Mouse (Mus musculus): ENCODE data around the gene Rngtt. TPM values are rescaled to one million over a fixed set of nuclear protein-coding genes. Genes with fewer than 3 reads are reported as not detected.
A peak's percentile ranks its signal among the peaks of the same experiment; 100 is the strongest.

Gene Rngtt
- total RNA-seq (2021) (10 to 100 TPM in 1 of 2 experiments, 1 to 10 TPM in 1; 8.9 to 10.9 TPM), polyA plus RNA-seq (2012; rRNA removed) (2.9 and 3.9 TPM in 2 replicates)
- long read RNA-seq, full-length matches to known transcripts: 11 of 14 reads
- long read RNA-seq, partial matches to known transcripts: 0 of 14 reads
- long read RNA-seq, other reads (novel, unspliced or antisense): 3 of 14 reads

DNA sequence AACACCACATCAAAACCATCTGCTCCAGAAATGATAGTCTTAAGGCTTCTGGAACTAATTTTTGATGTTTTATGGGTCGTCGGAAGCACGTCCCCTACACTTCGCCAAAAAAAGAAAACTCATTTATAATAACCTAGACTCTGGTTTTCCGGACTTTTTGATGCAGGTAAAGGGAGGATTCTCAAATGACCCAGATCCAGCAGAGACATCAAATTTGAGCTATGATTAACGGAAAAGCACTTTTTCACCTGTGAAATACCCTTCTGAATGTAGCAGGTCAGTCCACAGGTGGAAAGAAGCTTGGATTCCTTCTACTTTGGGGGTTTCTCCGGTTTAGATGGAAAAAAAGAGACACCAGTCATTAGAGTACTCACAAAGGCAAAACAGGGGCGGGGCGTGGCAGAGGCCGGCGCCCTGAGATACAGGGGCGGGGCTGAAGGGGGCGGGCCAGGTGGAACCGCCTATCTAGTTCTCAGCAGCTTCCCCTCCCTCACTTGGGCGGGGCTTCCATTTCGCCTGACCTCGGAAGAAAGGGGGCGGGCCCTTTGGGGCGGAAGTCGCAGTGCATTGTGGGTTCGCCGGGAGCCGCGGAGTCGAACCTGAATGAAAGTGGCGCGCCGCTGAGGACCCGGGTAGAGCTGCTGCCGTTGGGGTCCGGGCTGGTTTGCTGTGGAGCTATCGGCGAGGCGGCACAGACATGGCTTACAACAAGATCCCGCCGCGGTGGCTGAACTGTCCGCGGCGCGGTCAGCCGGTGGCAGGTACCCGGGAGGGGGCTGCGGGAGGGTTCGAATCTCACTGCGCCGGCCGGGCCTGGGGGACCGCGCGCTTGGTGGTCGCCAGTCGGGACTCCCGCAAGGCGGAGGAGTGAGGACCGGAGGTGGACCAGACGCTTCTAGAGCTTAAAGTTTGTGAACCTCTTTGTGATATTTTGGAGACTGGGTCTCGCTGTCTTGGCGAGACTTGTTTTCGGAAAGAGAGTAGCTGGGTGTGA, at the start of gene Rngtt:
Rngtt (plus strand) TSS at position 548 of the 994 bp plus-strand sequence.
- H3K79me2 ChIP-seq (replicated peaks; ENCODE audit: control insufficient read depth, insufficient read depth, low read length): no peaks in the 10 kb centered on the region
- peak within 1 kb of the TSS; percentile 64 for H3K27ac ChIP-seq
- H3K4me1 ChIP-seq (ENCODE audit: control insufficient read depth, insufficient read depth, low read length): no peaks in the 10 kb centered on the region; the same call in 1 of the 2 replicates
- peak within 1 kb of the TSS; percentile 96 for H3K9ac ChIP-seq (ENCODE audit: low read depth, low read length)
- DNase-seq: peak; percentile 97
- H3K4me3 ChIP-seq: peak within 1 kb of the TSS; percentile 85
- 4% methylated on average over 60 of the region's 60 CpGs for WGBS
- intact Hi-C loops (cut with DNase I): loop anchor here (5.0 to 10.0 kb wide), 2 partner anchors 278 to 1245 kb away; partner anchors contain the start of genes Akirin2 and Ube2j1
- peaks cover 3% of the 10 kb centered on the region; the same call in 1 of the 2 replicates for H3K36me3 ChIP-seq (ENCODE audit: control insufficient read depth, insufficient read depth, low read length)
- H3K27me3 ChIP-seq (ENCODE audit: control insufficient read depth, insufficient read depth, low read length): no peaks in the 10 kb centered on the region
- TF ChIP-seq POLR2A (IDR thresholded peaks at IDR 0.05; ENCODE audit: insufficient read depth, low read depth, low read length) (peak; percentile 44; the same call in 1 of the 2 replicates), EP300 (IDR thresholded peaks at IDR 0.05; ENCODE audit: insufficient read depth, low read depth, low read length) (no peak), CTCF (IDR thresholded peaks at IDR 0.05) (no peak)

GRCm38 (mm10) chr4:33260311-33260710, 49.8 kb upstream of the Rngtt start:
- TF ChIP-seq EP300 (IDR thresholded peaks at IDR 0.05; ENCODE audit: insufficient read depth, low read depth, low read length): no peak
- no peak for TF ChIP-seq CTCF (IDR thresholded peaks at IDR 0.05)
- no peak for TF ChIP-seq POLR2A (IDR thresholded peaks at IDR 0.05; ENCODE audit: insufficient read depth, low read depth, low read length)
- no peaks in the 10 kb centered on the region for H3K27me3 ChIP-seq (ENCODE audit: control insufficient read depth, insufficient read depth, low read length)
- intact Hi-C loops (cut with DNase I): loop anchor here (2.0 to 5.0 kb wide), 2 partner anchors 32 to 203 kb away; no protein-coding TSS in a partner anchor
- H3K79me2 ChIP-seq (replicated peaks; ENCODE audit: control insufficient read depth, insufficient read depth, low read length): no peaks in the 10 kb centered on the region
- H3K9ac ChIP-seq (ENCODE audit: low read depth, low read length): no peak overlapping the region
- H3K27ac ChIP-seq: peak overlapping the region; percentile 84; the same call in 1 of the 2 replicates
- 0 out of 2 replicates have a peak, but pooled peaks cover 3% of the 10 kb centered on the region for H3K36me3 ChIP-seq (ENCODE audit: control insufficient read depth, insufficient read depth, low read length)
- no peak overlapping the region for H3K4me3 ChIP-seq
- no peak for DNase-seq
- H3K4me1 ChIP-seq (ENCODE audit: control insufficient read depth, insufficient read depth, low read length): peaks cover 4% of the 10 kb centered on the region

DNA sequence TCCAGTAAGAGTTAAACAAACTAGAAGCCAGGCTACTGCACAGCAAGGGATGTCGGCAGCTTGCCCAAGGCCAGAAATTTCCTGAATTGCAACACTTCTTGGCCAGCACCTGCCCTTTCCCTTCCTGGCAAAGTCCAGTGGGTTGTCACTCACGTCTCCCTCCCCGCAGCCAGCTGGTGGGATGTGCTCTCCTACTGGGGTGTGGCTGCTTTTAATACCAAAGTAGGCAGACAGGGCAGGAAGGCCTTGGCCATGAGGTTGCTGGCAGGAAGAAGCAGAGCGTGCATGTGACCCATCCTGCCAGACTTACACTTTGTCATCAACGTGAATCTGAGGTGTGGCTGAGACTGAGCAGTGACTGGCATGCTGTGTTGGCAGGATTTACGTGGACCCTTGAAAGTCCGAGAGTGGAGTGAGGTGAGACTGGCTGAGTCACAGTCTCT, 48.8 kb upstream of the Rngtt start:
- intact Hi-C loops (cut with DNase I): loop anchor here (1.0 to 5.0 kb wide), 4 partner anchors 14 to 204 kb away; partner anchors contain the start of gene Pm20d2
- DNase-seq: peak; percentile 92 to 95
- TF ChIP-seq CTCF (IDR thresholded peaks at IDR 0.05) (peak; percentile 58), EP300 (IDR thresholded peaks at IDR 0.05; ENCODE audit: insufficient read depth, low read depth, low read length) (peak; percentile 100), POLR2A (IDR thresholded peaks at IDR 0.05; ENCODE audit: insufficient read depth, low read depth, low read length) (no peak; the same call in 1 of the 2 replicates)
- Histone ChIP-seq H3K27ac (peak overlapping the region; percentile 84), H3K79me2 (replicated peaks; ENCODE audit: control insufficient read depth, insufficient read depth, low read length) (no peaks in the 10 kb centered on the region), H3K36me3 (ENCODE audit: control insufficient read depth, insufficient read depth, low read length) (0 out of 2 replicates have a peak, but pooled peaks cover 3% of the 10 kb centered on the region), H3K9ac (ENCODE audit: low read depth, low read length) (no peak overlapping the region), H3K27me3 (ENCODE audit: control insufficient read depth, insufficient read depth, low read length) (no peaks in the 10 kb centered on the region), H3K4me3 (no peak overlapping the region), H3K4me1 (ENCODE audit: control insufficient read depth, insufficient read depth, low read length) (peaks cover 4% of the 10 kb centered on the region)
- WGBS: 2% methylated on average over 7 of the region's 7 CpGs

DNA sequence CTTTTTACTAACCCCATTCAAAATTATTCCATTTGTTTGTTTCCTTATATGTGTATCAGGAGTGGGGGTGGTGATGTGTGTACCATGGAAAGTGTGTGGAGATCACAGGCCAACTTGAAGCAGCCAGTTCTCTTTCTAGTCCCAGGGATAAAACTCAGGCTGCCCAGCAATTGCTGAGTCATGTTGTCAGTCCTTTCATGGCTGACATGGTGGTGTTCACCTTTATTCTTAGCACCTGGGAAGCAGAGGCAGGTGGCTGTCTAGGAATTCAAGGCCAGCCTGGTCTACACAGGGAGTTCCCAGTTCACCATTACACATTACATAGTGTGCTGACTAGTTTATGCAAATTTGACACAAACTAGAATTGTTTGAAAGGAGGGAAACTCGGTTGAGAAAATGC, 47.2 kb upstream of the Rngtt start:
- H3K9ac ChIP-seq (ENCODE audit: low read depth, low read length): no peak overlapping the region
- no peak overlapping the region for H3K4me3 ChIP-seq
- H3K36me3 ChIP-seq (ENCODE audit: control insufficient read depth, insufficient read depth, low read length): 0 out of 2 replicates have a peak, but pooled peaks cover 3% of the 10 kb centered on the region
- H3K4me1 ChIP-seq (ENCODE audit: control insufficient read depth, insufficient read depth, low read length): peaks cover 4% of the 10 kb centered on the region
- H3K27me3 ChIP-seq (ENCODE audit: control insufficient read depth, insufficient read depth, low read length): no peaks in the 10 kb centered on the region
- TF ChIP-seq CTCF (IDR thresholded peaks at IDR 0.05) (no peak), POLR2A (IDR thresholded peaks at IDR 0.05; ENCODE audit: insufficient read depth, low read depth, low read length) (no peak), EP300 (IDR thresholded peaks at IDR 0.05; ENCODE audit: insufficient read depth, low read depth, low read length) (no peak)
- no peak for DNase-seq
- no peaks in the 10 kb centered on the region for H3K79me2 ChIP-seq (replicated peaks; ENCODE audit: control insufficient read depth, insufficient read depth, low read length)
- 78% methylated on average over 1 of the region's 1 CpGs for WGBS
- intact Hi-C loops (cut with DNase I): loop anchor here (5.0 kb wide), 1 partner anchor 206 kb away; no protein-coding TSS in a partner anchor
- H3K27ac ChIP-seq: no peak overlapping the region

- no peak overlapping the region for H3K4me3 ChIP-seq
- no peak overlapping the region for H3K9ac ChIP-seq (ENCODE audit: low read depth, low read length)
- DNase-seq: no peak
- no peaks in the 10 kb centered on the region for H3K79me2 ChIP-seq (replicated peaks; ENCODE audit: control insufficient read depth, insufficient read depth, low read length)
- no peak for TF ChIP-seq POLR2A (IDR thresholded peaks at IDR 0.05; ENCODE audit: insufficient read depth, low read depth, low read length)
- H3K27ac ChIP-seq: no peak overlapping the region
- WGBS: 76% methylated on average over 11 of the region's 11 CpGs
- no peaks in the 10 kb centered on the region for H3K27me3 ChIP-seq (ENCODE audit: control insufficient read depth, insufficient read depth, low read length)
- H3K36me3 ChIP-seq (ENCODE audit: control insufficient read depth, insufficient read depth, low read length): 0 out of 2 replicates have a peak, but pooled peaks cover 3% of the 10 kb centered on the region
- H3K4me1 ChIP-seq (ENCODE audit: control insufficient read depth, insufficient read depth, low read length): peaks cover 4% of the 10 kb centered on the region
- intact Hi-C loops (cut with DNase I): loop anchor here (5.0 kb wide), 1 partner anchor 208 kb away; no protein-coding TSS in a partner anchor
Measured at GRCm38 (mm10) chr4:33264979-33265726, 45.0 kb upstream of the Rngtt start.
